Comparison of ENCODE assay signal across 9 mouse cellular contexts in genomic region chr2:155513543-155513942, GRCm38 (mm10). TPM values are rescaled to one million over a fixed set of nuclear protein-coding genes. Genes with fewer than 3 reads are reported as not detected.
DNase-seq lines count a peak whose midpoint lies in the region; ATAC-seq and TF ChIP-seq lines count a peak whose summit lies in the region.
"Had no signal": no experiment of that assay in that cellular context is flagged by ENCODE, and none has a peak within 500 bp of the region (broad histone marks: within the 10 kb centered on the region; RNA-seq: fewer than 3 reads in every experiment).

No protein-coding gene starts in this region.

- TF ChIP-seq CTCF in intestine, postnatal 0 days (IDR thresholded peaks at IDR 0.05; ENCODE audit: low read depth), result no peak
- TF ChIP-seq CTCF in midbrain, postnatal 0 days (IDR thresholded peaks at IDR 0.05), result no peak
- TF ChIP-seq CTCF in lung, adult 2 months (IDR thresholded peaks at IDR 0.05; ENCODE audit: insufficient read depth, low read length), result no peak

- DNase-seq in cerebellum, postnatal 25 days, result peak; percentile 48 to 57
- DNase-seq in midbrain, postnatal 0 days (ENCODE audit: low spot score), result peak; percentile 63
- no peak for DNase-seq in lung, adult 2 months
- DNase-seq in lung, adult 18-20 months, result no peak
- DNase-seq in liver, result no peak

- no peaks in the 10 kb centered on the region for H3K9me3 ChIP-seq in intestine, embryonic 15.5 days
- H3K9me3 ChIP-seq in intestine, postnatal 0 days (ENCODE audit: control insufficient read depth), result no peaks in the 10 kb centered on the region
- no peaks in the 10 kb centered on the region for H3K9me3 ChIP-seq in hindbrain, embryonic 12.5 days (replicated peaks)
- H3K9me3 ChIP-seq in midbrain, postnatal 0 days (ENCODE audit: low read length), result no peaks in the 10 kb centered on the region

- no peak overlapping the region for H3K9ac ChIP-seq in intestine, embryonic 15.5 days
- H3K9ac ChIP-seq in intestine, postnatal 0 days (ENCODE audit: low read depth, low read length), result no peak overlapping the region
- peak overlapping the region; percentile 87 for H3K9ac ChIP-seq in hindbrain, embryonic 12.5 days
- peak overlapping the region; percentile 94 for H3K9ac ChIP-seq in midbrain, postnatal 0 days (replicated peaks; ENCODE audit: low read length, poor library complexity, severe bottlenecking)

- H3K4me2 ChIP-seq in intestine, embryonic 15.5 days (replicated peaks), result 0 out of 2 replicates have a peak overlapping the region, but pooled peaks have one; percentile 78
- no peak overlapping the region for H3K4me2 ChIP-seq in intestine, postnatal 0 days (replicated peaks; ENCODE audit: low read depth)
- H3K4me2 ChIP-seq in hindbrain, embryonic 12.5 days (replicated peaks), result peak overlapping the region; percentile 84
- peak overlapping the region; percentile 79 for H3K4me2 ChIP-seq in midbrain, postnatal 0 days (ENCODE audit: low read depth, low read length, poor library complexity, severe bottlenecking)

- H3K4me1 ChIP-seq in intestine, embryonic 15.5 days (replicated peaks), result peaks cover 8% of the 10 kb centered on the region
- H3K4me1 ChIP-seq in intestine, postnatal 0 days (replicated peaks; ENCODE audit: control insufficient read depth, insufficient read depth, low read length), result no peaks in the 10 kb centered on the region
- peaks cover 33% of the 10 kb centered on the region for H3K4me1 ChIP-seq in hindbrain, embryonic 12.5 days
- H3K4me1 ChIP-seq in midbrain, postnatal 0 days (ENCODE audit: insufficient read depth, low read length), result peaks cover 6% of the 10 kb centered on the region; the same call in 1 of the 2 replicates
- no peaks in the 10 kb centered on the region for H3K4me1 ChIP-seq in lung, adult 2 months (ENCODE audit: control insufficient read depth, insufficient read depth, low read length)

- ATAC-seq in intestine, embryonic 15.5 days, result no peak
- ATAC-seq in intestine, postnatal 0 days, result no peak
- ATAC-seq in hindbrain, embryonic 12.5 days (ENCODE audit: low FRiP score), result no peak
- no peak for ATAC-seq in midbrain, postnatal 0 days (ENCODE audit: low FRiP score)

- no peak overlapping the region for H3K4me3 ChIP-seq in intestine, embryonic 15.5 days (replicated peaks)
- H3K4me3 ChIP-seq in intestine, postnatal 0 days (ENCODE audit: low read depth, low read length), result no peak overlapping the region
- peak overlapping the region; percentile 66 for H3K4me3 ChIP-seq in hindbrain, embryonic 12.5 days
- peak overlapping the region; percentile 79 for H3K4me3 ChIP-seq in midbrain, postnatal 0 days (ENCODE audit: low read depth, low read length)
- no peak overlapping the region for H3K4me3 ChIP-seq in lung, adult 2 months (replicated peaks; ENCODE audit: extremely low read depth, low read depth, low read length)
- H3K4me3 ChIP-seq: erythroblast, embryonic 14.5 days had no signal

- no peak overlapping the region for H3K27ac ChIP-seq in intestine, embryonic 15.5 days
- H3K27ac ChIP-seq in intestine, postnatal 0 days (ENCODE audit: low read depth, low read length), result no peak overlapping the region
- H3K27ac ChIP-seq in hindbrain, embryonic 12.5 days, result no peak overlapping the region
- peak overlapping the region; percentile 79; the same call in 1 of the 2 replicates for H3K27ac ChIP-seq in midbrain, postnatal 0 days (ENCODE audit: low read depth, low read length)

- peaks cover 6% of the 10 kb centered on the region; the same call in 1 of the 2 replicates for H3K27me3 ChIP-seq in intestine, embryonic 15.5 days (replicated peaks)
- H3K27me3 ChIP-seq in intestine, postnatal 0 days (replicated peaks; ENCODE audit: control insufficient read depth, insufficient read depth, low read length), result peaks cover 6% of the 10 kb centered on the region; the same call in 1 of the 2 replicates
- H3K27me3 ChIP-seq in hindbrain, embryonic 12.5 days, result no peaks in the 10 kb centered on the region
- no peaks in the 10 kb centered on the region for H3K27me3 ChIP-seq in midbrain, postnatal 0 days (ENCODE audit: insufficient read depth, low read length)

- TF ChIP-seq POLR2A in lung, adult 2 months (IDR thresholded peaks at IDR 0.05; ENCODE audit: borderline replicate concordance, extremely low read depth, low read depth, low read length), result no peak

- WGBS in intestine, embryonic 15.5 days, result 61% methylated on average over 5 of the region's 5 CpGs
- 70% methylated on average over 5 of the region's 5 CpGs for WGBS in intestine, postnatal 0 days
- 64% methylated on average over 5 of the region's 5 CpGs for WGBS in hindbrain, embryonic 12.5 days
- WGBS in midbrain, postnatal 0 days, result 54% methylated on average over 5 of the region's 5 CpGs
- WGBS in lung, adult 2 months, result 39% methylated on average over 5 of the region's 5 CpGs

- no peaks in the 10 kb centered on the region for H3K36me3 ChIP-seq in intestine, embryonic 15.5 days
- no peaks in the 10 kb centered on the region for H3K36me3 ChIP-seq in intestine, postnatal 0 days (ENCODE audit: control insufficient read depth, insufficient read depth)
- no peaks in the 10 kb centered on the region for H3K36me3 ChIP-seq in hindbrain, embryonic 12.5 days
- H3K36me3 ChIP-seq in midbrain, postnatal 0 days (ENCODE audit: insufficient read depth, low read length), result 0 out of 2 replicates have a peak, but pooled peaks cover 3% of the 10 kb centered on the region

RNA-seq across cellular contexts. Expression of gene Acss2, which starts 4.2 kb away (rescaled TPM):
- polyA plus RNA-seq in intestine, embryonic 15.5 days (2015; fragmentation: Nextera tagmentation; extraction: Ambion mirVana), result 20.2 and 20.7 TPM in 2 replicates
- polyA plus RNA-seq in intestine, postnatal 0 days (2015; fragmentation: Nextera tagmentation; extraction: Ambion mirVana), result 8.4 and 9.5 TPM in 2 replicates
- 28.7 and 29.4 TPM in 2 replicates for polyA plus RNA-seq in hindbrain, embryonic 12.5 days (2016; fragmentation: Nextera tagmentation; extraction: Ambion mirVana)
- 25.3 and 38.0 TPM in 2 replicates for total RNA-seq in midbrain, postnatal 0 days (2014; rRNA removed)
- polyA plus RNA-seq in midbrain, postnatal 0 days (2015; fragmentation: Nextera tagmentation; extraction: Ambion mirVana), result 18.6 and 19.4 TPM in 2 replicates
- polyA plus RNA-seq in lung, adult 2 months (2012; rRNA removed), result 29.7 and 52.6 TPM in 2 replicates

RNA-seq across cellular contexts. Expression of gene Ggt7, which starts 4.5 kb away (rescaled TPM):
- 4.6 TPM in 2 replicates for polyA plus RNA-seq in intestine, embryonic 15.5 days (2015; fragmentation: Nextera tagmentation; extraction: Ambion mirVana)
- polyA plus RNA-seq in intestine, postnatal 0 days (2015; fragmentation: Nextera tagmentation; extraction: Ambion mirVana), result 2.6 and 2.7 TPM in 2 replicates
- 39.0 and 41.1 TPM in 2 replicates for polyA plus RNA-seq in hindbrain, embryonic 12.5 days (2016; fragmentation: Nextera tagmentation; extraction: Ambion mirVana)
- 167 and 203 TPM in 2 replicates for total RNA-seq in midbrain, postnatal 0 days (2014; rRNA removed)
- polyA plus RNA-seq in midbrain, postnatal 0 days (2015; fragmentation: Nextera tagmentation; extraction: Ambion mirVana), result 110 and 112 TPM in 2 replicates
- 8.0 and 8.3 TPM in 2 replicates for polyA plus RNA-seq in lung, adult 2 months (2012; rRNA removed)
- polyA plus RNA-seq: erythroblast, embryonic 14.5 days had no signal

RNA-seq across cellular contexts. Expression of gene Ncoa6, which starts 39.8 kb away (rescaled TPM):
- polyA plus RNA-seq in intestine, embryonic 15.5 days (2015; fragmentation: Nextera tagmentation; extraction: Ambion mirVana), result 15.5 and 18.2 TPM in 2 replicates
- 14.9 and 16.0 TPM in 2 replicates for polyA plus RNA-seq in intestine, postnatal 0 days (2015; fragmentation: Nextera tagmentation; extraction: Ambion mirVana)
- 31.6 and 31.7 TPM in 2 replicates for polyA plus RNA-seq in hindbrain, embryonic 12.5 days (2016; fragmentation: Nextera tagmentation; extraction: Ambion mirVana)
- 50.5 and 73.1 TPM in 2 replicates for total RNA-seq in midbrain, postnatal 0 days (2014; rRNA removed)
- polyA plus RNA-seq in midbrain, postnatal 0 days (2015; fragmentation: Nextera tagmentation; extraction: Ambion mirVana), result 23.3 and 32.1 TPM in 2 replicates
- 20.0 and 23.2 TPM in 2 replicates for polyA plus RNA-seq in lung, adult 2 months (2012; rRNA removed)

Comparison
In these comparisons a context has a peak if more than half of its experiments do, and no peak if none do; other contexts are left out.
1. H3K4me3 ChIP-seq: peak in hindbrain, embryonic 12.5 days (single experiment) and midbrain, postnatal 0 days (single experiment); none in intestine, embryonic 15.5 days (single experiment), intestine, postnatal 0 days (single experiment) and lung, adult 2 months (single experiment).
2. H3K9ac ChIP-seq: peak in hindbrain, embryonic 12.5 days (single experiment) and midbrain, postnatal 0 days (single experiment); none in intestine, embryonic 15.5 days (single experiment) and intestine, postnatal 0 days (single experiment).
3. DNase-seq: peak in cerebellum, postnatal 25 days (2 of 2) and midbrain, postnatal 0 days (single experiment); none in lung, adult 2 months (single experiment), lung, adult 18-20 months (0 of 2) and liver (single experiment).